Mouse (Mus musculus): ENCODE results near the gene Gnas. TPM values are rescaled to one million over a fixed set of nuclear protein-coding genes. Genes with fewer than 3 reads are reported as not detected.

Gene Gnas
- polyA plus RNA-seq, 1 experiment from 2014 or later = 1,800 TPM

DNA sequence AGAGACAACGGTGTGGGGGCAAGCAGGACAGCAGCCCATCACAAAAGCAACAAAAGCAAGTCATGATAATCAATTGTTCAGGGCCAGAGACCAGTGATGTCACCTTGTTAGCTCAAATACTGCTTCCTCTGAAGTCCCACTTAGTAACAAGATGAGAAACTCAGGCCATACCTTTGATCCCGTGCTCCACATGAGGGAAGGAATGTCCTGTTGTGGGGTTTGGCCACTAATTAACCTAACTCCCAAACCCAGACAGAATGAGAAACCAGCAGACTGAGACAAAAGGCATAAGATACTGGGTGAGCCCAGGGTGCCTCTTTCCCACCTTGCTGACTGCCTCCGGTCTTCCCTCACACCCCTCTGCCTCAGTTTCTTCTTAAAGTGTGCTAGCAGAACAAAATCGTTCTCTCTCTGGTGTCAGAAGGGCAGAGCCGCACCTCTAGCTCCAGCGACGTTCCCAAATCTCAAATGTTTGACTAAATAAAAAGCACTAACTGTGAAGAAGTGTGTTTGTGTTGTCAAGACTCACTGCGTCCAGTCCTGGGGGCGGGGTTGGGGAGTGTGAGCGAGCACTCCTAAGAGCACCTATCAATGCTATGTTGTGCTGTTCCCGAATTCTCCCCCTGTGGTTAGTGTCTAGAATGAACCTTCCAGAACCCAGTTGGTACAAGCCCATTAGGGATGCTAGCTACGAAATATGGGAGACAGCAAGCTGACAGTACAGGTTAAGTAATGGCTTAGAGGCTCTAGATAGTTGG lies 4.7 kb downstream of the Gnas start:
- no peak for DNase-seq (ENCODE audit: low spot score)
- ATAC-seq (ENCODE audit: low FRiP score) = no peak
- no peak overlapping the region for H3K27ac ChIP-seq
- peaks cover 23% of the 10 kb centered on the region for H3K9me3 ChIP-seq (ENCODE audit: control insufficient read depth, low read length)
- H3K36me3 ChIP-seq (replicated peaks; ENCODE audit: control insufficient read depth, insufficient read depth) = peaks cover 30% of the 10 kb centered on the region
- peaks cover 51% of the 10 kb centered on the region for H3K27me3 ChIP-seq (ENCODE audit: control insufficient read depth, insufficient read depth, low read length)
- H3K4me1 ChIP-seq (replicated peaks; ENCODE audit: control insufficient read depth, insufficient read depth, low read length) = peaks cover 27% of the 10 kb centered on the region
- H3K9ac ChIP-seq = no peak overlapping the region
- no peak overlapping the region for H3K4me2 ChIP-seq (replicated peaks)
- 52% methylated on average over 12 of the region's 12 CpGs for WGBS
- H3K4me3 ChIP-seq (replicated peaks; ENCODE audit: low read length) = no peak overlapping the region

GRCm38 (mm10) chr2:174291029-174291661 lies 7.0 kb downstream of the Gnas start:
- H3K4me3 ChIP-seq (replicated peaks; ENCODE audit: low read length) = peak overlapping the region; percentile 33
- no peak for ATAC-seq (ENCODE audit: low FRiP score)

DNA sequence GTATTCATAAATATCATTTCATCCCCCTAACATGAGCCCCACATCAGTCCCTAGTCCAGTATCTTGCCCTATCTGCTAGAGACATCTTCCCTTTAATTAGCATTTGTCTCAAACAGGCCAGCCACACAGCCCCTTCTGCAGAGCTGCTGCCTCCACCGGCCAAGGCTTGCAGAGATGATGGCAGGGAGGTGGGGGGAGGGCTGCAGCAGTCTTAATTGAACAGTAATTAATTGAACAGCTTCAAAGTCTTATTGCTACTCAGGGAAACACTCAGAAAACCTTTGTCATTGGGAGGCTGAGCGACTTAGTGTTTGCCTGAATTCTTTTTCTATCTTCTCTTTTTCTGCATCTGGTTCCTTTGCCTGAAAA lies 7.5 kb downstream of the Gnas start:
- Histone ChIP-seq H3K9me3 (ENCODE audit: control insufficient read depth, low read length) (peaks cover 22% of the 10 kb centered on the region), H3K9ac (peak overlapping the region; percentile 61), H3K4me3 (replicated peaks; ENCODE audit: low read length) (peak overlapping the region; percentile 33), H3K27ac (peak overlapping the region; percentile 38), H3K27me3 (ENCODE audit: control insufficient read depth, insufficient read depth, low read length) (peaks cover 23% of the 10 kb centered on the region), H3K36me3 (replicated peaks; ENCODE audit: control insufficient read depth, insufficient read depth) (peaks cover 2% of the 10 kb centered on the region; the same call in 1 of the 2 replicates), H3K4me1 (replicated peaks; ENCODE audit: control insufficient read depth, insufficient read depth, low read length) (peaks cover 27% of the 10 kb centered on the region), H3K4me2 (replicated peaks) (peak overlapping the region; percentile 74)
- 41% methylated on average over 2 of the region's 2 CpGs for WGBS
- no peak for ATAC-seq (ENCODE audit: low FRiP score)
- no peak for DNase-seq (ENCODE audit: low spot score)

More at GRCm38 (mm10) chr2:174291029-174291661, 7.0 kb downstream of the Gnas start:
- 53% methylated on average over 8 of the region's 8 CpGs for WGBS
- H3K27me3 ChIP-seq (ENCODE audit: control insufficient read depth, insufficient read depth, low read length) = peaks cover 28% of the 10 kb centered on the region
- H3K9me3 ChIP-seq (ENCODE audit: control insufficient read depth, low read length) = peaks cover 20% of the 10 kb centered on the region
- H3K4me2 ChIP-seq (replicated peaks) = peak overlapping the region; percentile 74
- H3K27ac ChIP-seq = 0 out of 2 replicates have a peak overlapping the region, but pooled peaks have one; percentile 38
- H3K4me1 ChIP-seq (replicated peaks; ENCODE audit: control insufficient read depth, insufficient read depth, low read length) = peaks cover 27% of the 10 kb centered on the region
- peaks cover 7% of the 10 kb centered on the region for H3K36me3 ChIP-seq (replicated peaks; ENCODE audit: control insufficient read depth, insufficient read depth)
- peak overlapping the region; percentile 61 for H3K9ac ChIP-seq
- DNase-seq (ENCODE audit: low spot score) = no peak

DNA sequence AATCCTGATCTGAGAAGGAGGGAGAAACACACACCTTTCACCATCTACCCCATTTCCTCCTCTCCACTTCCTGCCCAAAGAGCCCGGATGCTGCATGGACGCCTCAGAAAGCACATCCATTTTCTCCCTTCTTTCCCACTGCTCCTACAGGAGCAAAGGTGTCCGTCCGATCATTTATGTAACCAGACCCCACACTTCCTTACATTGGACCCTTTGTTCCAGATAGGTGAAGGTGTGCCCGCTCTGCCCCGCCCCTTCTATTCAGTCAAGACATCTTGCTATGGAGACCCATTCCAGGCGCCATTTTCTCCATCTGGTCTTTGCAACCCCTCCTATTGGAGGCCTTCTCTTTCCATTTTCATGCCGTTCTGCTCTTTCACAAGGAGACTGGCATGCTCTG lies 10.3 kb downstream of the Gnas start:
- DNase-seq (ENCODE audit: low spot score) (peak; percentile 57), ATAC-seq (ENCODE audit: low FRiP score) (no peak)
- H3K9me3 ChIP-seq (ENCODE audit: control insufficient read depth, low read length) = peaks cover 50% of the 10 kb centered on the region
- H3K27me3 ChIP-seq (ENCODE audit: control insufficient read depth, insufficient read depth, low read length) = peaks cover 23% of the 10 kb centered on the region
- WGBS = 55% methylated on average over 8 of the region's 8 CpGs
- peaks cover 27% of the 10 kb centered on the region for H3K4me1 ChIP-seq (replicated peaks; ENCODE audit: control insufficient read depth, insufficient read depth, low read length)
- peak overlapping the region; percentile 71 for H3K9ac ChIP-seq
- peak overlapping the region; percentile 82 for H3K27ac ChIP-seq
- peak overlapping the region; percentile 49 for H3K4me3 ChIP-seq (replicated peaks; ENCODE audit: low read length)
- no peaks in the 10 kb centered on the region for H3K36me3 ChIP-seq (replicated peaks; ENCODE audit: control insufficient read depth, insufficient read depth)
- peak overlapping the region; percentile 44 for H3K4me2 ChIP-seq (replicated peaks)

DNA sequence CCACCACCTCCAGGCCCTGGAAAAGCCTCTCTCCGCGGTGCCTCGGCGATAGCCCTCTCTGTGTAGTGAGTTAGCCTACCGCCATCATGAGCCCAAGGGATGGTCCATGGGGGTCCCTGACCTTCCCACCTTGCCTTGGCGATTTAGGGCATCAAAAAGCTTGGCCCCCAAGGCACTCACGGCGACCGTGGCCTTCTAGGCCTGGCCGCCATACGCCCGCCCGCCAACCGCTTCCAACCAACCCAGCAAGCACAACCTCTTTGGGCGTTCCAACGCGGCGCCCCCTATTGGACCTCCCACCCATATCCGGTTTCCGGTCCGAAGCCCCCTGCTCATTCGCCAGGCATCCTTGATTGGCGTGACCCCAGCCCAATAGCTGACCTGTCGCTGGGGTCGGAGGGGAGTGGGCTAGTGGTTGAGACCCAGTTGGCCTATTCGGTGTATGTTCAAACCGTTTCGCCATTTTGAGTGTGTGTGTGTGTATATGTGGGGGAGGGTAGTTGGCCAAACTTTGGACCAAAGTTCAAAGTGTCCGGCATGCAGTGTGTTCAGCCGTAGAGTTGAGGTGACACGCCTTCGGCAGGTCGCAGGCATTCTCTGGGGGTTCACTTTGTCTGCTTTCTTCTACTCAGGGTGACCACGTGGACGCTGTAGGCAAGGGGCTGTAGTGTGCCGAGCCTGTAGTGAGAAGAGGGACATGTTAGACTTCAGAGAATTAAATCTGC lies 11.2 kb downstream of the Gnas start:
- Histone ChIP-seq H3K9me3 (ENCODE audit: control insufficient read depth, low read length) (peaks cover 59% of the 10 kb centered on the region), H3K27me3 (ENCODE audit: control insufficient read depth, insufficient read depth, low read length) (peaks cover 32% of the 10 kb centered on the region), H3K9ac (peak overlapping the region; percentile 71), H3K27ac (peak overlapping the region; percentile 82), H3K4me3 (replicated peaks; ENCODE audit: low read length) (peak overlapping the region; percentile 49), H3K36me3 (replicated peaks; ENCODE audit: control insufficient read depth, insufficient read depth) (no peaks in the 10 kb centered on the region), H3K4me1 (replicated peaks; ENCODE audit: control insufficient read depth, insufficient read depth, low read length) (peaks cover 22% of the 10 kb centered on the region), H3K4me2 (replicated peaks) (peak overlapping the region; percentile 60)
- WGBS = 52% methylated on average over 36 of the region's 36 CpGs
- DNase-seq (ENCODE audit: low spot score) = peak; percentile 86
- ATAC-seq (ENCODE audit: low FRiP score) = peak; percentile 91

GRCm38 (mm10) chr2:174295900-174296465 lies 11.9 kb downstream of the Gnas start:
- peak overlapping the region; percentile 8 for H3K9ac ChIP-seq
- peaks cover 16% of the 10 kb centered on the region for H3K4me1 ChIP-seq (replicated peaks; ENCODE audit: control insufficient read depth, insufficient read depth, low read length)
- H3K9me3 ChIP-seq (ENCODE audit: control insufficient read depth, low read length) = peaks cover 65% of the 10 kb centered on the region

GRCm38 (mm10) chr2:174297086-174297571 lies 13.0 kb downstream of the Gnas start:
- Histone ChIP-seq H3K27ac (no peak overlapping the region), H3K27me3 (ENCODE audit: control insufficient read depth, insufficient read depth, low read length) (peaks cover 41% of the 10 kb centered on the region), H3K4me2 (replicated peaks) (peak overlapping the region; percentile 60), H3K36me3 (replicated peaks; ENCODE audit: control insufficient read depth, insufficient read depth) (no peaks in the 10 kb centered on the region), H3K9me3 (ENCODE audit: control insufficient read depth, low read length) (peaks cover 65% of the 10 kb centered on the region), H3K9ac (no peak overlapping the region), H3K4me1 (replicated peaks; ENCODE audit: control insufficient read depth, insufficient read depth, low read length) (peaks cover 9% of the 10 kb centered on the region; the same call in 1 of the 2 replicates), H3K4me3 (replicated peaks; ENCODE audit: low read length) (peak overlapping the region; percentile 5; the same call in 1 of the 2 replicates)
- 56% methylated on average over 29 of the region's 29 CpGs for WGBS
- DNase-seq (ENCODE audit: low spot score) (peak; percentile 70), ATAC-seq (ENCODE audit: low FRiP score) (no peak)

More at GRCm38 (mm10) chr2:174295900-174296465, 11.9 kb downstream of the Gnas start:
- DNase-seq (ENCODE audit: low spot score) (no peak), ATAC-seq (ENCODE audit: low FRiP score) (no peak)
- Histone ChIP-seq H3K27me3 (ENCODE audit: control insufficient read depth, insufficient read depth, low read length) (peaks cover 38% of the 10 kb centered on the region), H3K36me3 (replicated peaks; ENCODE audit: control insufficient read depth, insufficient read depth) (no peaks in the 10 kb centered on the region), H3K27ac (no peak overlapping the region), H3K4me2 (replicated peaks) (peak overlapping the region; percentile 60), H3K4me3 (replicated peaks; ENCODE audit: low read length) (peak overlapping the region; percentile 49)
- WGBS = 49% methylated on average over 29 of the region's 29 CpGs

- WGBS = 60% methylated on average over 19 of the region's 19 CpGs
Measured at GRCm38 (mm10) chr2:174297851-174298250, 13.7 kb downstream of the Gnas start.

More at GRCm38 (mm10) chr2:174297851-174298250, 13.7 kb downstream of the Gnas start:
- Histone ChIP-seq H3K9ac (no peak overlapping the region), H3K4me2 (replicated peaks) (no peak overlapping the region), H3K36me3 (replicated peaks; ENCODE audit: control insufficient read depth, insufficient read depth) (no peaks in the 10 kb centered on the region), H3K9me3 (ENCODE audit: control insufficient read depth, low read length) (peaks cover 65% of the 10 kb centered on the region), H3K27ac (no peak overlapping the region), H3K4me1 (replicated peaks; ENCODE audit: control insufficient read depth, insufficient read depth, low read length) (peaks cover 8% of the 10 kb centered on the region; the same call in 1 of the 2 replicates), H3K27me3 (ENCODE audit: control insufficient read depth, insufficient read depth, low read length) (peaks cover 41% of the 10 kb centered on the region), H3K4me3 (replicated peaks; ENCODE audit: low read length) (peak overlapping the region; percentile 7; the same call in 1 of the 2 replicates)
- ATAC-seq (ENCODE audit: low FRiP score) (no peak), DNase-seq (ENCODE audit: low spot score) (no peak)
